Mouse (Mus musculus): ENCODE results near the gene Abca3. TPM values are rescaled to one million over a fixed set of nuclear protein-coding genes. Genes with fewer than 3 reads are reported as not detected.
A peak's percentile ranks its signal among the peaks of the same experiment; 100 is the strongest.

The Abca3 gene
- polyA plus RNA-seq, 1 experiment from 2014 or later: 20.8 TPM

GRCm38 (mm10) chr17:24426471-24427169 is 74.9 kb downstream of the Abca3 start, which contains the start of gene Eci1:
Eci1 (plus strand) TSS chr17:24426641.
- Histone ChIP-seq H3K9ac (replicated peaks; ENCODE audit: low read length) (peak within 1 kb of the TSS; percentile 91), H3K9me3 (ENCODE audit: low read length) (no peaks in the 10 kb centered on the region), H3K36me3 (ENCODE audit: insufficient read depth, low read length) (peaks cover 37% of the 10 kb centered on the region), H3K27me3 (ENCODE audit: insufficient read depth, low read length) (no peaks in the 10 kb centered on the region), H3K4me2 (replicated peaks; ENCODE audit: low read depth, low read length) (peak within 1 kb of the TSS; percentile 69), H3K4me3 (ENCODE audit: low read length) (peak within 1 kb of the TSS; percentile 83), H3K4me1 (ENCODE audit: insufficient read depth, low read length) (peaks cover 4% of the 10 kb centered on the region; the same call in 1 of the 2 replicates), H3K27ac (ENCODE audit: low read length) (peak within 1 kb of the TSS; percentile 98)
- peak; percentile 99 for ATAC-seq (ENCODE audit: low FRiP score, low TSS enrichment)
- under 1% methylated on average over 42 of the region's 48 CpGs for WGBS

- H3K9me3 ChIP-seq (ENCODE audit: low read length): no peaks in the 10 kb centered on the region
- H3K4me2 ChIP-seq (replicated peaks; ENCODE audit: low read depth, low read length): peak overlapping the region; percentile 69
- H3K27me3 ChIP-seq (ENCODE audit: insufficient read depth, low read length): no peaks in the 10 kb centered on the region
- peaks cover 31% of the 10 kb centered on the region for H3K36me3 ChIP-seq (ENCODE audit: insufficient read depth, low read length)
- WGBS: 2% methylated on average over 8 of the region's 8 CpGs
- peak overlapping the region; percentile 98 for H3K27ac ChIP-seq (ENCODE audit: low read length)
- H3K4me3 ChIP-seq (ENCODE audit: low read length): peak overlapping the region; percentile 83
- peak overlapping the region; percentile 91 for H3K9ac ChIP-seq (replicated peaks; ENCODE audit: low read length)
- peaks cover 4% of the 10 kb centered on the region; the same call in 1 of the 2 replicates for H3K4me1 ChIP-seq (ENCODE audit: insufficient read depth, low read length)
- ATAC-seq (ENCODE audit: low FRiP score, low TSS enrichment): 0 out of 2 replicates have a peak, but pooled peaks have one; percentile 25
Measured at GRCm38 (mm10) chr17:24427170-24427557, 75.4 kb downstream of the Abca3 start.

- Histone ChIP-seq H3K9ac (replicated peaks; ENCODE audit: low read length) (no peak overlapping the region), H3K4me2 (replicated peaks; ENCODE audit: low read depth, low read length) (no peak overlapping the region), H3K9me3 (ENCODE audit: low read length) (no peaks in the 10 kb centered on the region), H3K36me3 (ENCODE audit: insufficient read depth, low read length) (peaks cover 22% of the 10 kb centered on the region), H3K4me3 (ENCODE audit: low read length) (no peak overlapping the region), H3K4me1 (ENCODE audit: insufficient read depth, low read length) (peaks cover 4% of the 10 kb centered on the region; the same call in 1 of the 2 replicates), H3K27me3 (ENCODE audit: insufficient read depth, low read length) (no peaks in the 10 kb centered on the region), H3K27ac (ENCODE audit: low read length) (no peak overlapping the region)
- ATAC-seq (ENCODE audit: low FRiP score, low TSS enrichment): no peak
- 76% methylated on average over 14 of the region's 14 CpGs for WGBS
Measured at GRCm38 (mm10) chr17:24429201-24429983, 77.6 kb downstream of the Abca3 start.

- Histone ChIP-seq H3K9ac (replicated peaks; ENCODE audit: low read length) (no peak overlapping the region), H3K9me3 (ENCODE audit: low read length) (no peaks in the 10 kb centered on the region), H3K36me3 (ENCODE audit: insufficient read depth, low read length) (peaks cover 62% of the 10 kb centered on the region), H3K4me2 (replicated peaks; ENCODE audit: low read depth, low read length) (no peak overlapping the region), H3K27ac (ENCODE audit: low read length) (no peak overlapping the region), H3K27me3 (ENCODE audit: insufficient read depth, low read length) (no peaks in the 10 kb centered on the region), H3K4me3 (ENCODE audit: low read length) (no peak overlapping the region), H3K4me1 (ENCODE audit: insufficient read depth, low read length) (no peaks in the 10 kb centered on the region)
- 0 out of 2 replicates have a peak, but pooled peaks have one; percentile 28 for ATAC-seq (ENCODE audit: low FRiP score, low TSS enrichment)
- 83% methylated on average over 5 of the region's 5 CpGs for WGBS
Measured at GRCm38 (mm10) chr17:24437016-24437415, 85.3 kb downstream of the Abca3 start.

- Histone ChIP-seq H3K4me2 (replicated peaks; ENCODE audit: low read depth, low read length) (no peak overlapping the region), H3K4me1 (ENCODE audit: insufficient read depth, low read length) (no peaks in the 10 kb centered on the region), H3K9ac (replicated peaks; ENCODE audit: low read length) (no peak overlapping the region), H3K27me3 (ENCODE audit: insufficient read depth, low read length) (no peaks in the 10 kb centered on the region), H3K36me3 (ENCODE audit: insufficient read depth, low read length) (peaks cover 63% of the 10 kb centered on the region), H3K27ac (ENCODE audit: low read length) (no peak overlapping the region), H3K9me3 (ENCODE audit: low read length) (no peaks in the 10 kb centered on the region), H3K4me3 (ENCODE audit: low read length) (no peak overlapping the region)
- 92% methylated on average over 8 of the region's 8 CpGs for WGBS
- ATAC-seq (ENCODE audit: low FRiP score, low TSS enrichment): no peak
Measured at GRCm38 (mm10) chr17:24440377-24440776, 88.6 kb downstream of the Abca3 start.

GRCm38 (mm10) chr17:24441148-24441547 is 89.4 kb downstream of the Abca3 start:
- 77% methylated on average over 2 of the region's 2 CpGs for WGBS
- H3K9me3 ChIP-seq (ENCODE audit: low read length): no peaks in the 10 kb centered on the region
- no peaks in the 10 kb centered on the region for H3K4me1 ChIP-seq (ENCODE audit: insufficient read depth, low read length)
- no peak overlapping the region for H3K9ac ChIP-seq (replicated peaks; ENCODE audit: low read length)
- H3K4me3 ChIP-seq (ENCODE audit: low read length): no peak overlapping the region
- H3K4me2 ChIP-seq (replicated peaks; ENCODE audit: low read depth, low read length): no peak overlapping the region
- peaks cover 68% of the 10 kb centered on the region for H3K36me3 ChIP-seq (ENCODE audit: insufficient read depth, low read length)
- no peak for ATAC-seq (ENCODE audit: low FRiP score, low TSS enrichment)
- no peak overlapping the region for H3K27ac ChIP-seq (ENCODE audit: low read length)
- H3K27me3 ChIP-seq (ENCODE audit: insufficient read depth, low read length): no peaks in the 10 kb centered on the region

- no peaks in the 10 kb centered on the region for H3K27me3 ChIP-seq (ENCODE audit: insufficient read depth, low read length)
- no peak overlapping the region for H3K27ac ChIP-seq (ENCODE audit: low read length)
- H3K4me2 ChIP-seq (replicated peaks; ENCODE audit: low read depth, low read length): no peak overlapping the region
- H3K9me3 ChIP-seq (ENCODE audit: low read length): no peaks in the 10 kb centered on the region
- no peaks in the 10 kb centered on the region for H3K4me1 ChIP-seq (ENCODE audit: insufficient read depth, low read length)
- no peak overlapping the region for H3K4me3 ChIP-seq (ENCODE audit: low read length)
- 83% methylated on average over 14 of the region's 14 CpGs for whole genome bisulfite sequencing
- H3K36me3 ChIP-seq (ENCODE audit: insufficient read depth, low read length): peaks cover 68% of the 10 kb centered on the region
- ATAC-seq (ENCODE audit: low FRiP score, low TSS enrichment): no peak
- no peak overlapping the region for H3K9ac ChIP-seq (replicated peaks; ENCODE audit: low read length)
Measured at GRCm38 (mm10) chr17:24442107-24442506, 90.4 kb downstream of the Abca3 start.

- ATAC-seq (ENCODE audit: low FRiP score, low TSS enrichment): no peak
- WGBS: 74% methylated on average over 7 of the region's 7 CpGs
- H3K36me3 ChIP-seq (ENCODE audit: insufficient read depth, low read length): peaks cover 68% of the 10 kb centered on the region
Measured at GRCm38 (mm10) chr17:24442632-24443155, 90.9 kb downstream of the Abca3 start, which contains the start of gene Dnase1l2. Dnase1l2 (minus strand) TSS chr17:24443105.

GRCm38 (mm10) chr17:24443409-24443808 is 91.7 kb downstream of the Abca3 start:
- Histone ChIP-seq H3K27ac (ENCODE audit: low read length) (no peak overlapping the region), H3K4me2 (replicated peaks; ENCODE audit: low read depth, low read length) (no peak overlapping the region), H3K4me1 (ENCODE audit: insufficient read depth, low read length) (no peaks in the 10 kb centered on the region), H3K36me3 (ENCODE audit: insufficient read depth, low read length) (peaks cover 66% of the 10 kb centered on the region), H3K4me3 (ENCODE audit: low read length) (no peak overlapping the region), H3K27me3 (ENCODE audit: insufficient read depth, low read length) (no peaks in the 10 kb centered on the region), H3K9ac (replicated peaks; ENCODE audit: low read length) (no peak overlapping the region), H3K9me3 (ENCODE audit: low read length) (no peaks in the 10 kb centered on the region)
- WGBS: 87% methylated on average over 4 of the region's 4 CpGs
- ATAC-seq (ENCODE audit: low FRiP score, low TSS enrichment): no peak

More at GRCm38 (mm10) chr17:24442632-24443155, 90.9 kb downstream of the Abca3 start, which contains the start of gene Dnase1l2:
- no peaks in the 10 kb centered on the region for H3K4me1 ChIP-seq (ENCODE audit: insufficient read depth, low read length)
- no peaks in the 10 kb centered on the region for H3K9me3 ChIP-seq (ENCODE audit: low read length)
- H3K4me3 ChIP-seq (ENCODE audit: low read length): no peak within 1 kb of the TSS
- no peak within 1 kb of the TSS for H3K9ac ChIP-seq (replicated peaks; ENCODE audit: low read length)
- no peaks in the 10 kb centered on the region for H3K27me3 ChIP-seq (ENCODE audit: insufficient read depth, low read length)
- no peak within 1 kb of the TSS for H3K27ac ChIP-seq (ENCODE audit: low read length)
- no peak within 1 kb of the TSS for H3K4me2 ChIP-seq (replicated peaks; ENCODE audit: low read depth, low read length)
